Mouse (Mus musculus): Measurements from ENCODE around the gene Rbm44.

DNA sequence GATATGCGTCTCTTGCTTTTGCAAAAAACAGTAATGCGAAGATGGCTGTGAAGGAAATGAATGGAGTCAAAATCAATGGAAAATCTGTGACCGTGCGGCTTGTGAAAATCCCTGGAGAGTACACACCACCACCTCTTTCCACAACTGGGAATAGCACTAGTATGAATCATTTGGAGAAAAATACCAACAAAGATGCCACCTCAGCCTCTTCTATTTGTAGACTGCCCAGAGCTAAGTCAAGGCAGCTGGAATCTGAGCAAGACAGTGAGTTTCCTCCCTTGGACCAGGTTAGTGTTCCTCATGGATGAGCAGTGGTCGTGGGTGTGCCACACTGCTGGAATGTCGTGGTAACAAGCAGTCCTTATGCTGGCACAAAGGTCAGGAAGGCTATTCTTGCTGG lies 21.9 kb downstream of the Rbm44 start:
- TF ChIP-seq CTCF (conservative IDR thresholded peaks at IDR 0.05; ENCODE audit: low read length): no peak
- no peak for TF ChIP-seq POU5F1 (IDR thresholded peaks at IDR 0.05; ENCODE audit: borderline replicate concordance, low read length)
- TF ChIP-seq NANOG (IDR thresholded peaks at IDR 0.05; ENCODE audit: borderline replicate concordance, low read length): no peak

Measured in E14TG2a.4 (cell line).